Mouse (Mus musculus): ENCODE results near the gene Vmn1r57. TPM values are rescaled to one million over a fixed set of nuclear protein-coding genes. Genes with fewer than 3 reads are reported as not detected.

Gene Vmn1r57
- polyA plus RNA-seq (2017; shearing (Covaris generic)), result under 1 TPM in 1 of 2 experiments, not detected in 1; 0.65 TPM

DNA sequence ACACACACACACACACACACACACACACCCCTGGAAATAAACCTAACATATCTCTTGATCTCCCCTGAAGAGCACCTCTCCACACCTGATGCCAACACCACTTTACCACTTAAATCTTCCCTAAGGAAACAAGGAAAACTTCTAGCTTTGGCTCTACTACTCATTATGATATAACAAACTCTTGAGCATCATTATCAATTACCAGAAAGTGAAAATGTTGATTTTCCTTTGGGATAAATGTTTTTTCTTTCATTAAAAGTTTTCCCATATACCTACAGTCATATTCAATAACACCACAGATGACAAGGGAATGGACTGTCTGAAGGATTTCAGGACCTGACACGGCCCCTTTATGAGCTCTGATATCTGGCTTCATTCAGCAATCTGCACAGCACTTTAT lies at the start of gene Vmn1r57:
Gene Vmn1r57 (plus strand): TSS at position 301 of the 400 bp plus-strand sequence.

DNA sequence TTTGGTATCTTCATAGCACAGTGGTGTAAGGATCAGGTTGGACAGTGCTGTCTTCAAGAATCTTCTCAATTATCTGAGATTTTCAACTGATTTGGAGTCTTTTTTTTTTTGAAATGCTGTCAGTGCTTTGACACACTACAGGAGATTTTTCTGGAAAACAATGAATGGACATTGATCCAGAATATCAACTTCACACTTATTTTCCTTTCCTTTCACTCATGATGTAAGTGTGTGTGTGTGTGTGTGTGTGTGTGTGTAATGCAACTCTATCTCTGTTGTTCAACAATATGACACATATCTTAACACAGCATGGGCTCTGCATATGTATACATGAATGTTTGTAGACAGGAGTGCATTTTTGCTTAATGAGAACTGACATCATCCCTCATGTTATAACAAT lies 21.6 kb upstream of the Vmn1r57 start, which contains the start of gene Vmn1r56:
Gene Vmn1r56 (minus strand): TSS at position 101 of the 400 bp plus-strand sequence.

Other genes with a start within 250 kb of the Vmn1r57 start
- gene Sbk3, start 247.3 kb upstream of the Vmn1r57 start, polyA plus RNA-seq (2017; shearing (Covaris generic)), result under 1 TPM in 1 of 2 experiments, not detected in 1; 0.26 TPM
- 10 to 100 TPM; 20.6 to 23.4 TPM for gene Zfp579, start 222.3 kb upstream of the Vmn1r57 start, polyA plus RNA-seq (2017; shearing (Covaris generic))
- gene Zfp524, start 204.1 kb upstream of the Vmn1r57 start, polyA plus RNA-seq (2017; shearing (Covaris generic)), result 10 to 100 TPM; 31.2 to 51.7 TPM
- 10 to 100 TPM; 41.3 to 45.3 TPM for gene Fiz1, start 203.8 kb upstream of the Vmn1r57 start, polyA plus RNA-seq (2017; shearing (Covaris generic))
- gene Gm44973, start 203.0 kb upstream of the Vmn1r57 start, polyA plus RNA-seq (2017; shearing (Covaris generic)), result 1 to 10 TPM; 6.1 to 8.1 TPM
- 1 to 10 TPM; 7.8 to 8.4 TPM for gene Zfp865, start 198.1 kb upstream of the Vmn1r57 start, polyA plus RNA-seq (2017; shearing (Covaris generic))
- gene Ccdc106, start 197.9 kb upstream of the Vmn1r57 start, polyA plus RNA-seq (2017; shearing (Covaris generic)), result not detected
- gene 4632433K11Rik, start 184.4 kb upstream of the Vmn1r57 start, polyA plus RNA-seq (2017; shearing (Covaris generic)), result not detected
- gene Zfp784, start 180.0 kb upstream of the Vmn1r57 start, polyA plus RNA-seq (2017; shearing (Covaris generic)), result 1 to 10 TPM; 3.9 to 4.1 TPM
- gene Zfp580, start 167.0 kb upstream of the Vmn1r57 start, polyA plus RNA-seq (2017; shearing (Covaris generic)), result 1 to 10 TPM; 2.6 to 4.7 TPM
- gene U2af2, start 156.3 kb upstream of the Vmn1r57 start, polyA plus RNA-seq (2017; shearing (Covaris generic)), result 100 to 1,000 TPM in 1 of 2 experiments, 10 to 100 TPM in 1; 92.7 to 102 TPM
- 10 to 100 TPM; 24.1 to 34.1 TPM for gene Epn1, start 138.3 kb upstream of the Vmn1r57 start, polyA plus RNA-seq (2017; shearing (Covaris generic))
- gene Rfpl4, start 101.5 kb upstream of the Vmn1r57 start, polyA plus RNA-seq (2017; shearing (Covaris generic)), result under 1 TPM in 1 of 2 experiments, not detected in 1; 0.22 TPM
- gene Rasl2-9, start 92.5 kb upstream of the Vmn1r57 start, polyA plus RNA-seq (2017; shearing (Covaris generic)), result 1 to 10 TPM in 1 of 2 experiments, not detected in 1; 2.4 TPM
- gene Vmn1r55, start 68.8 kb upstream of the Vmn1r57 start, polyA plus RNA-seq (2017; shearing (Covaris generic)), result under 1 TPM; 0.04 to 0.17 TPM
- gene Vmn1r56, start 21.7 kb upstream of the Vmn1r57 start, polyA plus RNA-seq (2017; shearing (Covaris generic)), result not detected
- 1 to 10 TPM in 1 of 2 experiments, not detected in 1; 2.5 TPM for gene Gm5065, start 132.0 kb downstream of the Vmn1r57 start, polyA plus RNA-seq (2017; shearing (Covaris generic))
- gene Nlrp2, start 132.5 kb downstream of the Vmn1r57 start, polyA plus RNA-seq (2017; shearing (Covaris generic)), result under 1 TPM in 1 of 2 experiments, not detected in 1; 0.65 TPM
- gene Vmn1r58, start 194.9 kb downstream of the Vmn1r57 start, polyA plus RNA-seq (2017; shearing (Covaris generic)), result under 1 TPM; 0.10 to 0.34 TPM
- gene Vmn1r59, start 238.3 kb downstream of the Vmn1r57 start, polyA plus RNA-seq (2017; shearing (Covaris generic)), result not detected